Mouse (Mus musculus) liver, embryonic 14.5 days (tissue): ENCODE data around the gene Trappc12. TPM values are rescaled to one million over a fixed set of nuclear protein-coding genes. Genes with fewer than 3 reads are reported as not detected.
A peak's percentile ranks its signal among the peaks of the same experiment; 100 is the strongest.

Experiments
- ATAC-seq: fragments of 200-750 bp; cut with Nextera tagmentation; 2 replicates; pipeline ENCODE4 v1.8.0; 2017; ENCODE audit warnings: moderate number of reproducible peaks, mild to moderate bottlenecking, moderate library complexity; ENCODE audit not compliant: insufficient read depth
- DNase-seq, 3 experiments: peaks; one replicate each; pipeline ENCODE4 v3.0.0-alpha.2; 2012 to 2013; ENCODE audit warnings: low read depth in 3 of 3, low spot score in 3 of 3
- H3K27ac ChIP-seq: fragments of 300-500 bp; sonication (generic); 2 replicates; pipeline ENCODE4 v1.5.1; 2014; ENCODE audit warnings: moderate library complexity, mild to moderate bottlenecking, control low read depth, inconsistent platforms
- H3K27me3 ChIP-seq: fragments of 300-500 bp; sonication (generic); 2 replicates; pipeline ENCODE4 v1.6.1; 2014; ENCODE audit warnings: mild to moderate bottlenecking, low read length, moderate library complexity; ENCODE audit not compliant: control insufficient read depth, insufficient read depth
- H3K36me3 ChIP-seq: fragments of 300-500 bp; sonication (generic); replicated peaks from 2 replicates; pipeline ENCODE4 v1.6.1; 2014; ENCODE audit warnings: low read depth; ENCODE audit not compliant: control insufficient read depth, insufficient read depth
- H3K4me1 ChIP-seq, 2 experiments: fragments of 200-500 bp in 1 of 2; fragments of 300-500 bp in 1 of 2; sonication (generic) in 1 of 2; replicated peaks; 2 replicates each; pipeline ENCODE4 v1.6.1; 2012 to 2014; ENCODE audit warnings: antibody characterized with exemption in 1 of 2, inconsistent platforms in 1 of 2, low read length in 1 of 2; ENCODE audit not compliant: control insufficient read depth in 2 of 2, insufficient read depth in 2 of 2
- H3K4me2 ChIP-seq: fragments of 300-500 bp; sonication (generic); 2 replicates; pipeline ENCODE4 v1.6.1; 2014; ENCODE audit warnings: low read depth, mild to moderate bottlenecking, control low read depth, moderate library complexity
- H3K4me3 ChIP-seq, 2 experiments: fragments of 200-500 bp in 1 of 2; fragments of 300-500 bp in 1 of 2; sonication (generic) in 1 of 2; 2 replicates each; pipeline ENCODE4 v1.5.1; 2012 to 2014; ENCODE audit warnings: low read depth in 2 of 2, low read length in 2 of 2, mild to moderate bottlenecking in 2 of 2, control low read depth in 1 of 2, inconsistent platforms in 1 of 2, moderate library complexity in 1 of 2; ENCODE audit not compliant: insufficient read depth in 1 of 2
- H3K9ac ChIP-seq: fragments of 300-500 bp; sonication (generic); replicated peaks from 2 replicates; pipeline ENCODE4 v1.6.1; 2014; ENCODE audit warnings: mild to moderate bottlenecking, control low read depth, moderate library complexity
- H3K9me3 ChIP-seq: fragments of 300-500 bp; sonication (generic); 2 replicates; pipeline ENCODE4 v1.6.1; 2016; ENCODE audit warnings: low read length, mixed read lengths; ENCODE audit not compliant: control insufficient read depth
- CTCF ChIP-seq: IDR thresholded peaks from 2 replicates; pipeline ENCODE4 v1.5.1; 2016; ENCODE audit warnings: antibody characterized with exemption, low read depth, control low read depth
- EP300 ChIP-seq: IDR thresholded peaks from 2 replicates; pipeline ENCODE4 v1.6.1; 2016; ENCODE audit warnings: antibody characterized with exemption, low read depth
- WGBS: fragments of 180-500 bp; shearing (Covaris S2); extraction: QIAGEN DNeasy Blood & Tissue Kit; methylation state at CpG from one replicate; pipeline ENCODE4 v1.1.7; 2014; ENCODE audit not compliant: insufficient replicate concordance; 5-methylcytosine and 5-hydroxymethylcytosine counted together
- polyA plus RNA-seq, 2 experiments: library from polyadenylated mRNA; depleted of rRNA in 1 of 2; stranded (reverse) in 1 of 2; unstranded in 1 of 2; fragments of >200 nt; fragmentation: Nextera tagmentation in 1 of 2; extraction: Ambion mirVana in 1 of 2; gene quantifications; 2 replicates each; pipeline versions ENCODE4 v1.2.1 to v1.2.3; 2012 to 2014

The Trappc12 gene
- polyA plus RNA-seq, 2 experiments = 11.6 to 13.1 TPM

GRCm38 (mm10) chr12:28700561-28701025 is 49.7 kb downstream of the Trappc12 start:
- TF ChIP-seq CTCF = no peak
- TF ChIP-seq EP300 = no peak
- H3K36me3 ChIP-seq = no peaks in the 10 kb centered on the region; the same call in 1 of the 2 replicates
- H3K4me1 ChIP-seq = no peaks in the 10 kb centered on the region; a peak in 1 of 4 replicates
- H3K4me3 ChIP-seq = no peak overlapping the region
- H3K9me3 ChIP-seq = no peaks in the 10 kb centered on the region
- H3K4me2 ChIP-seq = no peak overlapping the region
- no peak overlapping the region for H3K27ac ChIP-seq
- H3K9ac ChIP-seq = no peak overlapping the region
- no peak for ATAC-seq
- no peaks in the 10 kb centered on the region for H3K27me3 ChIP-seq
- 74% methylated on average over 19 of the region's 19 CpGs for WGBS
- no peak for DNase-seq

- H3K9me3 ChIP-seq = no peaks in the 10 kb centered on the region
- no peaks in the 10 kb centered on the region; a peak in 1 of 4 replicates for H3K4me1 ChIP-seq
- 42% methylated on average over 3 of the region's 3 CpGs for WGBS
- ATAC-seq = no peak
- H3K9ac ChIP-seq = no peak overlapping the region
- no peak overlapping the region for H3K4me3 ChIP-seq
- no peak for DNase-seq
- H3K27ac ChIP-seq = no peak overlapping the region
- TF ChIP-seq CTCF (no peak), EP300 (no peak)
- H3K4me2 ChIP-seq = no peak overlapping the region
- H3K36me3 ChIP-seq = no peaks in the 10 kb centered on the region; the same call in 1 of the 2 replicates
- no peaks in the 10 kb centered on the region for H3K27me3 ChIP-seq
Measured at GRCm38 (mm10) chr12:28700101-28700511, 50.2 kb downstream of the Trappc12 start.

- H3K4me2 ChIP-seq = no peak overlapping the region
- H3K9me3 ChIP-seq = no peaks in the 10 kb centered on the region
- peak; percentile 37 to 56 (median 46) for DNase-seq
- TF ChIP-seq EP300 = no peak
- TF ChIP-seq CTCF = peak; percentile 95
- H3K9ac ChIP-seq = no peak overlapping the region
- H3K27ac ChIP-seq = no peak overlapping the region
- H3K27me3 ChIP-seq = no peaks in the 10 kb centered on the region
- no peaks in the 10 kb centered on the region; a peak in 1 of 4 replicates for H3K4me1 ChIP-seq
- 13% methylated on average over 6 of the region's 6 CpGs for WGBS
- ATAC-seq = no peak
- no peak overlapping the region for H3K4me3 ChIP-seq
- no peaks in the 10 kb centered on the region; the same call in 1 of the 2 replicates for H3K36me3 ChIP-seq
Measured at GRCm38 (mm10) chr12:28699656-28700055, 50.6 kb downstream of the Trappc12 start.

- no peak for TF ChIP-seq CTCF
- TF ChIP-seq EP300 = no peak
- Histone ChIP-seq H3K27ac (no peak overlapping the region), H3K9me3 (no peaks in the 10 kb centered on the region), H3K9ac (no peak overlapping the region), H3K4me3 (no peak overlapping the region), H3K36me3 (no peaks in the 10 kb centered on the region; the same call in 1 of the 2 replicates), H3K27me3 (no peaks in the 10 kb centered on the region), H3K4me1 (no peaks in the 10 kb centered on the region; a peak in 1 of 4 replicates), H3K4me2 (no peak overlapping the region)
- WGBS = 68% methylated on average over 5 of the region's 5 CpGs
- peak; percentile 34; the same call in 1 of the 2 replicates for ATAC-seq
- DNase-seq = no peak
Measured at GRCm38 (mm10) chr12:28699086-28699485, 51.2 kb downstream of the Trappc12 start.

- Histone ChIP-seq H3K36me3 (no peaks in the 10 kb centered on the region; the same call in 1 of the 2 replicates), H3K4me2 (no peak overlapping the region), H3K9ac (no peak overlapping the region), H3K4me3 (no peak overlapping the region), H3K9me3 (no peaks in the 10 kb centered on the region), H3K27ac (no peak overlapping the region), H3K4me1 (no peaks in the 10 kb centered on the region; a peak in 1 of 4 replicates), H3K27me3 (no peaks in the 10 kb centered on the region)
- no peak for TF ChIP-seq CTCF
- TF ChIP-seq EP300 = no peak
- ATAC-seq (peak; percentile 19; the same call in 1 of the 2 replicates), DNase-seq (no peak)
- 80% methylated on average over 14 of the region's 14 CpGs for WGBS
Measured at GRCm38 (mm10) chr12:28697821-28698595, 52.3 kb downstream of the Trappc12 start.
